Mouse (Mus musculus) spleen, postnatal 10 days (tissue): ENCODE results near the gene Nfxl1.
"Not testable (repeated sequence)": the region's sequence is repeated elsewhere in the genome, so short reads cannot be mapped to it uniquely, and the experiment has no call there.

Source experiments
- DNase-seq, 2 experiments: peaks; one replicate each; pipeline ENCODE4 v3.0.0; 2021 to 2022; ENCODE audit warnings: low spot score in 2 of 2

Nfxl1 gene

GRCm38 (mm10) chr5:72559544-72560049 lies at the start of gene Nfxl1:
Nfxl1 (minus strand) TSS chr5:72559684.
- DNase-seq, result peak; percentile 87 to 98

GRCm38 (mm10) chr5:72603138-72603537 lies 43.7 kb upstream of the Nfxl1 start:
- no peak for DNase-seq

- DNase-seq, result peak in 1 of 2 experiments; percentile 41
Measured at GRCm38 (mm10) chr5:72601006-72601405, 41.5 kb upstream of the Nfxl1 start.

- no peak for DNase-seq
Measured at GRCm38 (mm10) chr5:72587192-72587681, 27.8 kb upstream of the Nfxl1 start, which contains the start of gene Gm5868. Gm5868 (minus strand) TSS chr5:72587551.

- not testable (repeated sequence) for DNase-seq
Measured at GRCm38 (mm10) chr5:72586667-72587191, 27.2 kb upstream of the Nfxl1 start.

GRCm38 (mm10) chr5:72586122-72586521 lies 26.6 kb upstream of the Nfxl1 start:
- not testable (repeated sequence) for DNase-seq

GRCm38 (mm10) chr5:72580970-72581332 lies 21.5 kb upstream of the Nfxl1 start, which contains the start of gene Zar1:
Zar1 (minus strand) TSS chr5:72581254.
- DNase-seq, result not testable (repeated sequence)

- not testable (repeated sequence) for DNase-seq
Measured at GRCm38 (mm10) chr5:72580088-72580969, 20.8 kb upstream of the Nfxl1 start.

GRCm38 (mm10) chr5:72579599-72579998 lies 20.1 kb upstream of the Nfxl1 start:
- not testable (repeated sequence) for DNase-seq

GRCm38 (mm10) chr5:72565621-72566020 lies 6.1 kb upstream of the Nfxl1 start:
- no peak for DNase-seq

- not testable (repeated sequence) for DNase-seq
Measured at GRCm38 (mm10) chr5:72563183-72563582, 3.7 kb upstream of the Nfxl1 start.

- no peak for DNase-seq
Measured at GRCm38 (mm10) chr5:72560976-72561628, 1.6 kb upstream of the Nfxl1 start.

- peak; percentile 69 to 71 for DNase-seq
Measured at GRCm38 (mm10) chr5:72558716-72559526, 563 bp downstream of the Nfxl1 start.

- no peak for DNase-seq
Measured at GRCm38 (mm10) chr5:72556245-72556644, 3.2 kb downstream of the Nfxl1 start.

GRCm38 (mm10) chr5:72551209-72551608 lies 8.3 kb downstream of the Nfxl1 start:
- DNase-seq, result no peak

- no peak for DNase-seq
Measured at GRCm38 (mm10) chr5:72528896-72529295, 30.6 kb downstream of the Nfxl1 start.

GRCm38 (mm10) chr5:72513808-72514207 lies 45.7 kb downstream of the Nfxl1 start:
- no peak for DNase-seq

- no peak for DNase-seq
Measured at GRCm38 (mm10) chr5:72505740-72506139, 53.7 kb downstream of the Nfxl1 start.

GRCm38 (mm10) chr5:72503531-72504523 lies 55.7 kb downstream of the Nfxl1 start, which contains the start of gene Corin:
Corin (minus strand) TSS chr5:72504473.
- no peak for DNase-seq

GRCm38 (mm10) chr5:72502778-72503177 lies 56.7 kb downstream of the Nfxl1 start:
- DNase-seq, result no peak
